Comparison of ENCODE assay signal across 10 mouse cellular contexts in genomic region chr19:44674621-44675245, GRCm38 (mm10).
DNase-seq lines count a peak whose midpoint lies in the region; ATAC-seq and TF ChIP-seq lines count a peak whose summit lies in the region.
"Had no signal": no experiment of that assay in that cellular context is flagged by ENCODE, and none has a peak within 500 bp of the region (broad histone marks: within the 10 kb centered on the region; RNA-seq: fewer than 3 reads in every experiment).

No protein-coding gene starts in this region.

- no peak for TF ChIP-seq CTCF in midbrain, postnatal 0 days (IDR thresholded peaks at IDR 0.05)

- H3K27me3 ChIP-seq in embryonic facial prominence, embryonic 15.5 days: peaks cover 96% of the 10 kb centered on the region
- H3K27me3 ChIP-seq in hindbrain, embryonic 12.5 days: peaks cover 97% of the 10 kb centered on the region
- H3K27me3 ChIP-seq in midbrain, postnatal 0 days (ENCODE audit: insufficient read depth, low read length): peaks cover 90% of the 10 kb centered on the region

- intact Hi-C loops in gastrocnemius, postnatal 36 days (cut with DNase I): no loop called here

- WGBS in embryonic facial prominence, embryonic 15.5 days: 6% methylated on average over 45 of the region's 45 CpGs
- 9% methylated on average over 45 of the region's 45 CpGs for WGBS in hindbrain, embryonic 12.5 days
- 5% methylated on average over 45 of the region's 45 CpGs for WGBS in midbrain, postnatal 0 days

- no peak overlapping the region for H3K9ac ChIP-seq in embryonic facial prominence, embryonic 15.5 days
- no peak overlapping the region for H3K9ac ChIP-seq in hindbrain, embryonic 12.5 days
- no peak overlapping the region for H3K9ac ChIP-seq in midbrain, postnatal 0 days (replicated peaks; ENCODE audit: low read length, poor library complexity, severe bottlenecking)

- no peak for ATAC-seq in embryonic facial prominence, embryonic 15.5 days (ENCODE audit: insufficient number of reproducible peaks, low FRiP score, low TSS enrichment, low read depth)
- no peak for ATAC-seq in hindbrain, embryonic 12.5 days (ENCODE audit: low FRiP score)
- ATAC-seq in midbrain, postnatal 0 days (ENCODE audit: low FRiP score): no peak
- no peak for ATAC-seq in megakaryocyte-erythroid progenitor cell, adult 5-6 weeks (replicated peaks; ENCODE audit: low FRiP score, low TSS enrichment, poor library complexity, severe bottlenecking)
- ATAC-seq: Patski had no signal

- no peak overlapping the region for H3K27ac ChIP-seq in embryonic facial prominence, embryonic 15.5 days (replicated peaks)
- peak overlapping the region; percentile 62 for H3K27ac ChIP-seq in hindbrain, embryonic 12.5 days
- no peak overlapping the region for H3K27ac ChIP-seq in midbrain, postnatal 0 days (ENCODE audit: low read depth, low read length)

- H3K4me3 ChIP-seq in embryonic facial prominence, embryonic 15.5 days (replicated peaks): peak overlapping the region; percentile 20
- H3K4me3 ChIP-seq in hindbrain, embryonic 12.5 days: peak overlapping the region; percentile 12; the same call in 1 of the 2 replicates
- peak overlapping the region; percentile 26 for H3K4me3 ChIP-seq in midbrain, postnatal 0 days (ENCODE audit: low read depth, low read length)
- H3K4me3 ChIP-seq: erythroblast, embryonic 14.5 days; megakaryocyte, embryonic 14.5 days had no signal

- no peaks in the 10 kb centered on the region for H3K9me3 ChIP-seq in embryonic facial prominence, embryonic 15.5 days (replicated peaks)
- H3K9me3 ChIP-seq in hindbrain, embryonic 12.5 days (replicated peaks): no peaks in the 10 kb centered on the region
- no peaks in the 10 kb centered on the region for H3K9me3 ChIP-seq in midbrain, postnatal 0 days (ENCODE audit: low read length)

- H3K4me2 ChIP-seq in embryonic facial prominence, embryonic 15.5 days (replicated peaks): peak overlapping the region; percentile 40
- peak overlapping the region; percentile 38 for H3K4me2 ChIP-seq in hindbrain, embryonic 12.5 days (replicated peaks)
- peak overlapping the region; percentile 45 for H3K4me2 ChIP-seq in midbrain, postnatal 0 days (ENCODE audit: low read depth, low read length, poor library complexity, severe bottlenecking)

- DNase-seq in layer of hippocampus, adult 11-12 months (ENCODE audit: low spot score): peak; percentile 20
- no peak for DNase-seq in layer of hippocampus, postnatal 14 days (ENCODE audit: low spot score in 2 of 2)
- DNase-seq in midbrain, postnatal 0 days (ENCODE audit: low spot score): peak; percentile 58
- DNase-seq in gastrocnemius, postnatal 36 days: no peak

- H3K4me1 ChIP-seq in embryonic facial prominence, embryonic 15.5 days: peaks cover 27% of the 10 kb centered on the region
- peaks cover 37% of the 10 kb centered on the region for H3K4me1 ChIP-seq in hindbrain, embryonic 12.5 days
- H3K4me1 ChIP-seq in midbrain, postnatal 0 days (ENCODE audit: insufficient read depth, low read length): 0 out of 2 replicates have a peak, but pooled peaks cover 7% of the 10 kb centered on the region

- H3K36me3 ChIP-seq in embryonic facial prominence, embryonic 15.5 days: no peaks in the 10 kb centered on the region
- H3K36me3 ChIP-seq in hindbrain, embryonic 12.5 days: no peaks in the 10 kb centered on the region
- no peaks in the 10 kb centered on the region for H3K36me3 ChIP-seq in midbrain, postnatal 0 days (ENCODE audit: insufficient read depth, low read length)

Comparison
In these comparisons a context has a peak if more than half of its experiments do, and no peak if none do; other contexts are left out.
1. DNase-seq: peak in layer of hippocampus, adult 11-12 months (single experiment) and midbrain, postnatal 0 days (single experiment); none in layer of hippocampus, postnatal 14 days (0 of 2) and gastrocnemius, postnatal 36 days (0 of 2).
2. Peak in every context shown above with its lines, with median percentiles within 50 percentile points of each other: H3K4me2 ChIP-seq and H3K4me3 ChIP-seq.